Mouse (Mus musculus) intestine, postnatal 0 days (tissue): ENCODE measurements around the gene Atrx. TPM values are rescaled to one million over a fixed set of nuclear protein-coding genes. Genes with fewer than 3 reads are reported as not detected.
"Not testable (repeated sequence)": the region's sequence is repeated elsewhere in the genome, so short reads cannot be mapped to it uniquely, and the experiment has no call there.

Experiments used
- ATAC-seq: fragments of 200-750 bp; cut with Nextera tagmentation; 2 replicates; pipeline ENCODE4 v1.8.0; 2017; ENCODE audit warnings: mild to moderate bottlenecking, moderate TSS enrichment, moderate library complexity
- H3K27ac ChIP-seq: fragments of 300-500 bp; sonication (generic); 2 replicates; pipeline ENCODE4 v1.5.1; 2014; ENCODE audit warnings: mild to moderate bottlenecking, low read depth, low read length, moderate library complexity
- H3K27me3 ChIP-seq: fragments of 300-500 bp; sonication (generic); replicated peaks from 2 replicates; pipeline ENCODE4 v1.6.1; 2014; ENCODE audit warnings: low read length, mixed read lengths; ENCODE audit not compliant: control insufficient read depth, insufficient read depth
- H3K36me3 ChIP-seq: fragments of 300-500 bp; sonication (generic); 2 replicates; pipeline ENCODE4 v1.6.1; 2014; ENCODE audit warnings: mild to moderate bottlenecking, moderate library complexity; ENCODE audit not compliant: control insufficient read depth, insufficient read depth
- H3K4me1 ChIP-seq: fragments of 300-500 bp; sonication (generic); replicated peaks from 2 replicates; pipeline ENCODE4 v1.6.1; 2014; ENCODE audit warnings: antibody characterized with exemption, low read length, mixed read lengths; ENCODE audit not compliant: control insufficient read depth, insufficient read depth
- H3K4me2 ChIP-seq: fragments of 300-500 bp; sonication (generic); replicated peaks from 2 replicates; pipeline ENCODE4 v1.6.1; 2014; ENCODE audit warnings: low read depth, mild to moderate bottlenecking, moderate library complexity
- H3K4me3 ChIP-seq: fragments of 300-500 bp; sonication (generic); 2 replicates; pipeline ENCODE4 v1.5.1; 2014; ENCODE audit warnings: low read depth, low read length
- H3K9ac ChIP-seq: fragments of 300-500 bp; sonication (generic); 2 replicates; pipeline ENCODE4 v1.6.1; 2014; ENCODE audit warnings: mild to moderate bottlenecking, low read depth, low read length
- H3K9me3 ChIP-seq: fragments of 300-500 bp; sonication (generic); 2 replicates; pipeline ENCODE4 v1.6.1; 2016; ENCODE audit warnings: mixed run types; ENCODE audit not compliant: control insufficient read depth
- CTCF ChIP-seq: sonication (generic); IDR thresholded peaks from 2 replicates; pipeline ENCODE4 v1.5.1; 2016; ENCODE audit warnings: low read depth, mild to moderate bottlenecking, control low read depth, antibody characterized with exemption, moderate library complexity
- WGBS: fragments of 180-500 bp; shearing (Covaris S2); extraction: QIAGEN DNeasy Blood & Tissue Kit; methylation state at CpG from one replicate; pipeline ENCODE4 v1.1.7; 2014; 5-methylcytosine and 5-hydroxymethylcytosine counted together
- polyA plus RNA-seq: library from polyadenylated mRNA; unstranded; fragments of >200 nt; fragmentation: Nextera tagmentation; extraction: Ambion mirVana; gene quantifications from 2 replicates; pipeline ENCODE4 v1.2.1, GENCODE M21; 2015

Gene Atrx
- polyA plus RNA-seq, result 39.9 and 48.9 TPM in 2 replicates

- H3K36me3 ChIP-seq, result no peaks in the 10 kb centered on the region
- peak within 1 kb of the TSS; percentile 86 for H3K27ac ChIP-seq
- no peaks in the 10 kb centered on the region for H3K27me3 ChIP-seq
- WGBS, result 18% methylated on average over 41 of the region's 42 CpGs
- peak within 1 kb of the TSS; percentile 75 for H3K9ac ChIP-seq
- H3K9me3 ChIP-seq, result no peaks in the 10 kb centered on the region
- peak within 1 kb of the TSS; percentile 61 for H3K4me2 ChIP-seq
- no peaks in the 10 kb centered on the region for H3K4me1 ChIP-seq
- no peak for TF ChIP-seq CTCF
- peak; percentile 87 for ATAC-seq
- peak within 1 kb of the TSS; percentile 68 for H3K4me3 ChIP-seq
Measured at GRCm38 (mm10) chrX:105928861-105929477, at the start of gene Atrx. TSS of gene Atrx (minus strand) at chrX:105929403.

- H3K27ac ChIP-seq, H3K4me1 ChIP-seq, H3K27me3 ChIP-seq, H3K4me3 ChIP-seq, H3K9ac ChIP-seq, H3K4me2 ChIP-seq, H3K36me3 ChIP-seq, ATAC-seq, H3K9me3 ChIP-seq: not testable (repeated sequence)
- WGBS, result 76% methylated on average over 14 of the region's 14 CpGs
Measured at GRCm38 (mm10) chrX:105957091-105957490, 27.9 kb upstream of the Atrx start.

- Histone ChIP-seq H3K9me3 (no peaks in the 10 kb centered on the region), H3K9ac (no peak overlapping the region), H3K27me3 (no peaks in the 10 kb centered on the region), H3K36me3 (no peaks in the 10 kb centered on the region), H3K4me1 (no peaks in the 10 kb centered on the region), H3K4me2 (no peak overlapping the region), H3K4me3 (no peak overlapping the region), H3K27ac (no peak overlapping the region)
- ATAC-seq, result no peak
- 83% methylated on average over 2 of the region's 2 CpGs for WGBS
- no peak for TF ChIP-seq CTCF
Measured at GRCm38 (mm10) chrX:105953999-105954398, 24.8 kb upstream of the Atrx start.

GRCm38 (mm10) chrX:105946357-105946756, 17.2 kb upstream of the Atrx start:
- TF ChIP-seq CTCF, result no peak
- Histone ChIP-seq H3K4me3 (no peak overlapping the region), H3K4me2 (no peak overlapping the region), H3K27me3 (no peaks in the 10 kb centered on the region), H3K4me1 (no peaks in the 10 kb centered on the region), H3K9me3 (no peaks in the 10 kb centered on the region), H3K27ac (no peak overlapping the region), H3K36me3 (no peaks in the 10 kb centered on the region), H3K9ac (no peak overlapping the region)
- WGBS, result 38% methylated on average over 1 of the region's 1 CpGs
- ATAC-seq, result no peak

GRCm38 (mm10) chrX:105939245-105939644, 10.0 kb upstream of the Atrx start:
- Histone ChIP-seq H3K27ac (no peak overlapping the region), H3K4me1 (no peaks in the 10 kb centered on the region), H3K9ac (no peak overlapping the region), H3K4me2 (no peak overlapping the region), H3K9me3 (no peaks in the 10 kb centered on the region), H3K27me3 (no peaks in the 10 kb centered on the region), H3K4me3 (no peak overlapping the region), H3K36me3 (no peaks in the 10 kb centered on the region)
- TF ChIP-seq CTCF, result no peak
- WGBS, result 88% methylated on average over 7 of the region's 7 CpGs
- no peak for ATAC-seq

- Histone ChIP-seq H3K4me2 (no peak overlapping the region), H3K9me3 (no peaks in the 10 kb centered on the region), H3K36me3 (no peaks in the 10 kb centered on the region), H3K27ac (no peak overlapping the region), H3K9ac (no peak overlapping the region), H3K4me3 (no peak overlapping the region), H3K4me1 (no peaks in the 10 kb centered on the region), H3K27me3 (no peaks in the 10 kb centered on the region)
- no peak for ATAC-seq
- TF ChIP-seq CTCF, result no peak
- 59% methylated on average over 2 of the region's 2 CpGs for WGBS
Measured at GRCm38 (mm10) chrX:105937736-105938135, 8.5 kb upstream of the Atrx start.

GRCm38 (mm10) chrX:105934341-105934740, 5.1 kb upstream of the Atrx start:
- H3K9me3 ChIP-seq, result no peaks in the 10 kb centered on the region
- no peak overlapping the region for H3K9ac ChIP-seq
- no peak overlapping the region for H3K27ac ChIP-seq
- no peak overlapping the region for H3K4me3 ChIP-seq
- H3K27me3 ChIP-seq, result no peaks in the 10 kb centered on the region
- no peaks in the 10 kb centered on the region for H3K4me1 ChIP-seq
- no peak for ATAC-seq
- H3K4me2 ChIP-seq, result no peak overlapping the region
- WGBS, result 51% methylated on average over 5 of the region's 5 CpGs
- no peak for TF ChIP-seq CTCF
- H3K36me3 ChIP-seq, result no peaks in the 10 kb centered on the region
